Mouse (Mus musculus): ENCODE results near the gene Phxr2. TPM values are rescaled to one million over a fixed set of nuclear protein-coding genes. Genes with fewer than 3 reads are reported as not detected.

Phxr2 gene
- polyA plus RNA-seq, 1 experiment from 2014 or later: not detected

DNA sequence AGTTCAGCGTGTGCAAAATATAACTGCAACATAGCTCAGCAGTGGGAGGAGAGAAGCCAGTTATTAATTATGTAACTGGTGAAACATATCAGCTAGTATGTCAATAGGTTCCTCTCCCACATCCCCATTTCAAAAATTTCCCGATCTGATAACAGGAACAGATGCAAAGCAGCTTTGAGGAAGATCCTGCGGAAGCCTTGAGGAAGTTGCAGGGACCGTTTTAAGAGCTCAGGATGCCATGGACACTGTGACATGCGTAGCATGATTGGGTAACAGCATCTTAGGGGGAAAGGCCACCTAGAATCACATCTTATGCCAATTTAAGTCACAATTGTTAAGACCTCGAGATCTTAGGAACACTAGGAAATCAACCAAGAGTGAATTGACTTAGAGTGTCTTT lies 36.2 kb downstream of the Phxr2 start:
- WGBS: 86% methylated on average over 6 of the region's 6 CpGs
- Histone ChIP-seq H3K4me3 (ENCODE audit: low read depth, low read length) (no peak overlapping the region), H3K27ac (ENCODE audit: low read depth, low read length) (no peak overlapping the region), H3K4me1 (ENCODE audit: control insufficient read depth, insufficient read depth, low read length) (no peaks in the 10 kb centered on the region), H3K36me3 (ENCODE audit: control insufficient read depth, insufficient read depth, low read length) (no peaks in the 10 kb centered on the region), H3K9me3 (ENCODE audit: control insufficient read depth, low read length) (no peaks in the 10 kb centered on the region), H3K4me2 (ENCODE audit: low read depth, low read length) (no peak overlapping the region), H3K9ac (replicated peaks; ENCODE audit: low read depth, low read length) (no peak overlapping the region), H3K27me3 (ENCODE audit: control insufficient read depth, insufficient read depth, low read length) (no peaks in the 10 kb centered on the region)
- no peak for ATAC-seq (ENCODE audit: low read depth)

- 71% methylated on average over 6 of the region's 6 CpGs for WGBS
- H3K4me2 ChIP-seq (ENCODE audit: low read depth, low read length): no peak overlapping the region
- no peak overlapping the region for H3K27ac ChIP-seq (ENCODE audit: low read depth, low read length)
- H3K36me3 ChIP-seq (ENCODE audit: control insufficient read depth, insufficient read depth, low read length): no peaks in the 10 kb centered on the region
- H3K4me1 ChIP-seq (ENCODE audit: control insufficient read depth, insufficient read depth, low read length): no peaks in the 10 kb centered on the region
- no peaks in the 10 kb centered on the region for H3K27me3 ChIP-seq (ENCODE audit: control insufficient read depth, insufficient read depth, low read length)
- H3K9ac ChIP-seq (replicated peaks; ENCODE audit: low read depth, low read length): no peak overlapping the region
- ATAC-seq (ENCODE audit: low read depth): no peak
- H3K4me3 ChIP-seq (ENCODE audit: low read depth, low read length): no peak overlapping the region
- no peaks in the 10 kb centered on the region for H3K9me3 ChIP-seq (ENCODE audit: control insufficient read depth, low read length)
Observed at GRCm38 (mm10) chr10:99086029-99086428, 40.1 kb downstream of the Phxr2 start.

GRCm38 (mm10) chr10:99085240-99085587 lies 40.9 kb downstream of the Phxr2 start:
- Histone ChIP-seq H3K9me3 (ENCODE audit: control insufficient read depth, low read length) (no peaks in the 10 kb centered on the region), H3K4me3 (ENCODE audit: low read depth, low read length) (no peak overlapping the region), H3K27ac (ENCODE audit: low read depth, low read length) (no peak overlapping the region), H3K27me3 (ENCODE audit: control insufficient read depth, insufficient read depth, low read length) (no peaks in the 10 kb centered on the region), H3K4me1 (ENCODE audit: control insufficient read depth, insufficient read depth, low read length) (no peaks in the 10 kb centered on the region), H3K36me3 (ENCODE audit: control insufficient read depth, insufficient read depth, low read length) (no peaks in the 10 kb centered on the region), H3K9ac (replicated peaks; ENCODE audit: low read depth, low read length) (no peak overlapping the region), H3K4me2 (ENCODE audit: low read depth, low read length) (no peak overlapping the region)
- 63% methylated on average over 6 of the region's 6 CpGs for WGBS
- peak; percentile 19; the same call in 1 of the 2 replicates for ATAC-seq (ENCODE audit: low read depth)

GRCm38 (mm10) chr10:99084397-99085239 lies 41.5 kb downstream of the Phxr2 start:
- WGBS: 48% methylated on average over 23 of the region's 23 CpGs
- H3K36me3 ChIP-seq (ENCODE audit: control insufficient read depth, insufficient read depth, low read length): no peaks in the 10 kb centered on the region
- H3K27me3 ChIP-seq (ENCODE audit: control insufficient read depth, insufficient read depth, low read length): no peaks in the 10 kb centered on the region
- peak; percentile 93 for ATAC-seq (ENCODE audit: low read depth)
- H3K4me2 ChIP-seq (ENCODE audit: low read depth, low read length): no peak overlapping the region
- no peaks in the 10 kb centered on the region for H3K9me3 ChIP-seq (ENCODE audit: control insufficient read depth, low read length)
- no peaks in the 10 kb centered on the region for H3K4me1 ChIP-seq (ENCODE audit: control insufficient read depth, insufficient read depth, low read length)
- no peak overlapping the region for H3K4me3 ChIP-seq (ENCODE audit: low read depth, low read length)
- H3K9ac ChIP-seq (replicated peaks; ENCODE audit: low read depth, low read length): no peak overlapping the region
- H3K27ac ChIP-seq (ENCODE audit: low read depth, low read length): no peak overlapping the region

DNA sequence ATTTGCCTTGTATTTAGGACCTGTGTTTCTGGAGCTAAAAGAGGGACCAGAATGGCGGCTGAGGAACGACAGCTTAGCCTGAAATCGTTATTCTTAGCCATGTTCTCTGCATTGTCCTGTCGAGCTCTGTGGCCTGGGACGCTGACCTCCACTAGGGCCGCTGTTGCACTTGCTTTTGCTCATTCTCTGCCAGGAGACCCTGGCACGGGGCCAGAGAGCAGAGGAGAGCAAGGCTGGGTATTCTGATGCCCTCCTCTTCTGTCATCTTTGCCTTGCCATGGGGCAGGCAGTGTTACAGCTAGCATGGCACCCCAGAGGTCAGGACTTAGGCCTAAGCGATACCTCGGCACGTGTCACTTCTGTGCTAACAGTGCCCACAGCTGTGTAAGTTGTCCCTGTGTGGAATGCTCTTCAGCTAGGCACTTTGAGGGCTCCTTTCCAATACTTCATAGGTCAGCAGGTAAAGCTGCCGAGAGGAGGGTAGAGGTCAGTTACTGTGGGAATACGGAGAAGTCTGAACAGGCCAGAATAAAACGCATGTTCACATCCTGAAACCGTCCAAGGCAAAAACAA lies 42.6 kb downstream of the Phxr2 start:
- Histone ChIP-seq H3K4me2 (ENCODE audit: low read depth, low read length) (no peak overlapping the region), H3K27ac (ENCODE audit: low read depth, low read length) (no peak overlapping the region), H3K36me3 (ENCODE audit: control insufficient read depth, insufficient read depth, low read length) (no peaks in the 10 kb centered on the region), H3K27me3 (ENCODE audit: control insufficient read depth, insufficient read depth, low read length) (no peaks in the 10 kb centered on the region), H3K4me3 (ENCODE audit: low read depth, low read length) (no peak overlapping the region), H3K9me3 (ENCODE audit: control insufficient read depth, low read length) (no peaks in the 10 kb centered on the region), H3K9ac (replicated peaks; ENCODE audit: low read depth, low read length) (no peak overlapping the region), H3K4me1 (ENCODE audit: control insufficient read depth, insufficient read depth, low read length) (no peaks in the 10 kb centered on the region)
- no peak for ATAC-seq (ENCODE audit: low read depth)
- WGBS: 88% methylated on average over 14 of the region's 14 CpGs

- 90% methylated on average over 10 of the region's 10 CpGs for WGBS
- Histone ChIP-seq H3K9ac (replicated peaks; ENCODE audit: low read depth, low read length) (no peak overlapping the region), H3K36me3 (ENCODE audit: control insufficient read depth, insufficient read depth, low read length) (no peaks in the 10 kb centered on the region), H3K4me1 (ENCODE audit: control insufficient read depth, insufficient read depth, low read length) (no peaks in the 10 kb centered on the region), H3K27me3 (ENCODE audit: control insufficient read depth, insufficient read depth, low read length) (no peaks in the 10 kb centered on the region), H3K4me2 (ENCODE audit: low read depth, low read length) (no peak overlapping the region), H3K4me3 (ENCODE audit: low read depth, low read length) (no peak overlapping the region), H3K27ac (ENCODE audit: low read depth, low read length) (no peak overlapping the region), H3K9me3 (ENCODE audit: control insufficient read depth, low read length) (no peaks in the 10 kb centered on the region)
- no peak for ATAC-seq (ENCODE audit: low read depth)
Observed at GRCm38 (mm10) chr10:99081569-99081990, 44.5 kb downstream of the Phxr2 start.

- H3K27ac ChIP-seq (ENCODE audit: low read depth, low read length): no peak overlapping the region
- H3K9ac ChIP-seq (replicated peaks; ENCODE audit: low read depth, low read length): no peak overlapping the region
- WGBS: 84% methylated on average over 2 of the region's 2 CpGs
- no peak overlapping the region for H3K4me2 ChIP-seq (ENCODE audit: low read depth, low read length)
- no peaks in the 10 kb centered on the region for H3K27me3 ChIP-seq (ENCODE audit: control insufficient read depth, insufficient read depth, low read length)
- H3K4me3 ChIP-seq (ENCODE audit: low read depth, low read length): no peak overlapping the region
- H3K4me1 ChIP-seq (ENCODE audit: control insufficient read depth, insufficient read depth, low read length): no peaks in the 10 kb centered on the region
- H3K9me3 ChIP-seq (ENCODE audit: control insufficient read depth, low read length): no peaks in the 10 kb centered on the region
- no peak for ATAC-seq (ENCODE audit: low read depth)
- no peaks in the 10 kb centered on the region for H3K36me3 ChIP-seq (ENCODE audit: control insufficient read depth, insufficient read depth, low read length)
Observed at GRCm38 (mm10) chr10:99078621-99079020, 47.5 kb downstream of the Phxr2 start.

DNA sequence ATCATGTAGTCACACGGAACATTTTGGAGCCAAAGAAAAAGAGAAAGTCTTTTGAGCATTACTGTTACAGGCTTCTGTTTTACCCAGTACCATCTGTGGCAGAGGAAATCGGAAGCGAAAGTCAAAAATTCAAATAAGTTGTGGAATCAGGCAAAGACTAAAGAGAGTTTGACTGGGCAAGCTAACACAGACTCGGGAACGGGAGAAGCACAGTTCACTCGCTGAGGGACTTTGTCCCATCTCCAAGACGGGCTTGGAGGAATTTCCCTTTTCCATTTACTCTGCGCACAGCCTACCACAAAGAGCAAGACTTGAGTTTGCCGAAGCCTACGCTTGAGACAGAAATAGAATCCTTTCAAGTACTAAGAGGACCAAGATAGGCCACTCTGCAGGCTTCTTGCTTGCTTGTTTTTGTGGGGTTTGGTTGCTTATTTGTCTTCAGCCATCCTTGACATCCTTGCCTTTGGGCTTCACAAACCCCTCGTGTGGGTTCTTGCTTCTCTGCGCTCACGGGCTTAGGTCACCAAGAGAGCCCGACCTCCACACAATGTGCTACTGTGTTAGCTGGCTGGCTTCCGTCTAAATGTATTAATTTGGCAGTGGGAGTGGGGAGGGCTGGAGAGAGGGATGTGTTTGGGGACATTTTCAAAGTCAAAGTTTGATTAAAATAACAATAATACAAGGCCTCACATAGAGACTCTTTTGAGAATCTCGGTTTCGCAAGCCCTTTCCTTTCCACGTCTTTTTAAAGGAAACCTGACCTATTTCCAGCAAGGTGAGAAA lies 49.8 kb downstream of the Phxr2 start:
- no peak overlapping the region for H3K4me3 ChIP-seq (ENCODE audit: low read depth, low read length)
- H3K27me3 ChIP-seq (ENCODE audit: control insufficient read depth, insufficient read depth, low read length): no peaks in the 10 kb centered on the region
- H3K9me3 ChIP-seq (ENCODE audit: control insufficient read depth, low read length): no peaks in the 10 kb centered on the region
- no peak overlapping the region for H3K9ac ChIP-seq (replicated peaks; ENCODE audit: low read depth, low read length)
- H3K4me1 ChIP-seq (ENCODE audit: control insufficient read depth, insufficient read depth, low read length): no peaks in the 10 kb centered on the region
- 85% methylated on average over 18 of the region's 18 CpGs for WGBS
- H3K36me3 ChIP-seq (ENCODE audit: control insufficient read depth, insufficient read depth, low read length): no peaks in the 10 kb centered on the region
- no peak overlapping the region for H3K27ac ChIP-seq (ENCODE audit: low read depth, low read length)
- H3K4me2 ChIP-seq (ENCODE audit: low read depth, low read length): no peak overlapping the region
- no peak for ATAC-seq (ENCODE audit: low read depth)
